Mouse (Mus musculus): Measurements from ENCODE around the gene Mybph. TPM values are rescaled to one million over a fixed set of nuclear protein-coding genes. Genes with fewer than 3 reads are reported as not detected.

Gene Mybph
- polyA plus RNA-seq, 1 experiment from 2014 or later, result 0.28 TPM

DNA sequence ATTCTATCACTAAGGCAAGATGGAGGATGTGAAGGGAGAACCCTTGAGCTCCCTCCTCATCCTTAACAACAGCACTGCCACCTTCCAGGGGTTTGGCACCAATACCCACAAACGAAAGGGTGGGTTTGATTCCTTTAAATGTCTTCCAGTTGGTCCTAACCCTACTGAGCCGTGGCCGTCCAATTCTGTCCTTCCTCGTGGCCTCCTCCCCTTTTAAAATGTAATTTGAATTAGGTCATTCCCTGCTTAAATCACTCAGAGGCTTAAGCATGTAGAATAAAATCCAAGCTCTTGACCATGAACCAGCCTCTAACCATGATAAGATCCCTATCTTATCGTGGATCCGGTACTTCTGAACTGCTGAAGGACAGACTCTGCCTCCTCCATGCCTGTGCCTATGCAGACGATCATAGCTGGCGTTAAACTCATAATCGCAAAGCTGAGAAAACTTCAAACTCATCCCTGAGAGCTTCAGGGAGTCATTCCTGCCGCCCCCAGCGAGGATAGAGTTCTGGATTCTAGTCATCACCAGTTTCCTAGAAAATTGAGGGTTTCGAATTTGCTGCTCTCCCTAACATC, 31.5 kb downstream of the Mybph start:
- Histone ChIP-seq H3K4me1 (replicated peaks) (peaks cover 41% of the 10 kb centered on the region), H3K27ac (no peak overlapping the region)
- ATAC-seq (replicated peaks; ENCODE audit: insufficient number of reproducible peaks, insufficient read depth, low FRiP score, low read depth), result no peak

DNA sequence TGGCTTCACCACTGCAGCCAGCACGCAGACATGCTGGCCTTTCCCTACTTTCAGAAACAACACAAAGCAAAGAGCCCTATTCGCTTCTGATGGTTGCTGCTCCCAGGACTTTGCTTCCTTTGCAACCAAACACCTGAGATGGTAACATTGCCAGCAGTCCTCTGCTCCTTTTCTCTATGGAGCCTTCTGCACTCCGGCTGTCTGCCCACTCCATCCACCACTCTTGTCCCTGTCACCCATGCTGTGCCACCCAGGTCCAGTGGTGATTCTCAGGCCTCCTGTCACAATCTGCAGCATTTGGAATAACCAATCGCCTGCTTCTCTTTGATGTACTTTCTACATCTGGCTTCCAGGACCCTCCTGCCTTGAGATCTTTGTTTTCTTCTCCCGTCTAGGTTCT, 32.1 kb downstream of the Mybph start:
- H3K36me3 ChIP-seq, result no peaks in the 10 kb centered on the region
- H3K4me1 ChIP-seq (replicated peaks), result peaks cover 47% of the 10 kb centered on the region
- no peak overlapping the region for H3K4me2 ChIP-seq
- WGBS, result 93% methylated on average over 5 of the region's 5 CpGs
- H3K27me3 ChIP-seq, result 0 out of 2 replicates have a peak, but pooled peaks cover 5% of the 10 kb centered on the region
- ATAC-seq (replicated peaks; ENCODE audit: insufficient number of reproducible peaks, insufficient read depth, low FRiP score, low read depth), result no peak
- no peak overlapping the region for H3K27ac ChIP-seq
- no peak overlapping the region for H3K4me3 ChIP-seq
- H3K9me3 ChIP-seq (replicated peaks), result no peaks in the 10 kb centered on the region
- H3K9ac ChIP-seq, result no peak overlapping the region

More for the DNA sequence above, 31.5 kb downstream of the Mybph start:
- Histone ChIP-seq H3K36me3 (no peaks in the 10 kb centered on the region), H3K4me3 (no peak overlapping the region), H3K4me2 (no peak overlapping the region), H3K9ac (no peak overlapping the region), H3K27me3 (0 out of 2 replicates have a peak, but pooled peaks cover 5% of the 10 kb centered on the region), H3K9me3 (replicated peaks) (no peaks in the 10 kb centered on the region)
- 81% methylated on average over 12 of the region's 12 CpGs for WGBS

DNA sequence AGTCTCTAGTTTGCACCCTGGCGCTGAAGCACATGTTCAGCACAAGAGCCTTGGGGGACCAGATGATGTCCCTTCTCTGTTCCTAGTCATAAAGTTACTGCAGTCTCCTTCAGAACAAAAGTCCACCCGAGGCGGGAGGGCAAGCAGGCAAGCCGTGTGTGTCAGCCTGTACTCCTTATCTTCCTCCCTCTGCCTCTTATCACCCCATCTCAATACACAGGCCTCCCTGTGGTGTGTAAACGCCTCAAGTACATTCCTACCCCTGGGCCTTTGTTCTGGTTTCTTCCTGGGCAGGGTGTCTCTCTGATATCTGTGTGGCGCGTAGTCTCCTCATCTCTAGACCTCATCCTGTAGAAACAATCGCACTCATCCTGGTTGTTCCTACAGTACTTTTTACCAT, 33.5 kb downstream of the Mybph start:
- ATAC-seq (replicated peaks; ENCODE audit: insufficient number of reproducible peaks, insufficient read depth, low FRiP score, low read depth), result no peak
- 0 out of 2 replicates have a peak, but pooled peaks cover 5% of the 10 kb centered on the region for H3K27me3 ChIP-seq
- no peak overlapping the region for H3K4me2 ChIP-seq
- H3K4me3 ChIP-seq, result no peak overlapping the region
- H3K27ac ChIP-seq, result no peak overlapping the region
- H3K9me3 ChIP-seq (replicated peaks), result no peaks in the 10 kb centered on the region
- H3K4me1 ChIP-seq (replicated peaks), result peaks cover 54% of the 10 kb centered on the region
- H3K9ac ChIP-seq, result no peak overlapping the region
- WGBS, result 58% methylated on average over 8 of the region's 8 CpGs
- H3K36me3 ChIP-seq, result no peaks in the 10 kb centered on the region

DNA sequence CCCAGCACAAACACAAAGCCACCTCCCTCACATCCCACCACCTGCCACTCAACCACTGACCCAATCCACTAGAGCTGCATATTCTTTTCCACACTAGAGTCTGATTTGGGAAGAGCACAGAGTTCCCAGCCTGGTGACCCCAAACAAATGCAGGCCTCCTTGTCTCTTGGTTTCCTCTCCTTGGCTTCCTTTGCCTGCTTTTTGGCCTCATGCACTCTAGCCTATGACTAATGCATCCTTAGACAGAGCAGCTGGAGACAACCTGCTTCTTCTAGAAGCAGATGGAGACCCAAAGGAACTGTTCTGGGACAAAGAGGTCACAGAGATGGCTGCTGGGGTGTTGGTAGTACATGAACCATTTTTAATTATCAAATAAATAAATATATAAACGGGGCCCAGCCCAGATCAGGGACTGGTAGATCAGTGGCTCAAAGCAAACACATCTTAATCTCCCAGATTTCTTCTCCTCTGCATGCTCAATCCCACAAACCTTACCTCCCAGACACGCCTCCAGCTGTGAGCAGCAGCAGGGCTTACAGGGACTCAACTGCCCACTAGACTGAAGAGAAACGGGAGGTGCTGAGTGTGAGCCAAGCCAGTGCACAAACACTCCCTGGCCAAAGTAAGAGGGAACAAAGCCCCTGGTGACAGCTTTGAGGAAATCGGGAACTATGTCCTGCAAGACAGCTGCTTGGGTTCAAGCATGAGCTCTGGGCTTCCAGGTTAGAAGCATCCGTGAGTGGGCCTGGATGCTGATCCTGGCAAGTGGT, 36.7 kb downstream of the Mybph start:
- no peaks in the 10 kb centered on the region for H3K36me3 ChIP-seq
- H3K27me3 ChIP-seq, result peaks cover 16% of the 10 kb centered on the region
- peaks cover 62% of the 10 kb centered on the region for H3K4me1 ChIP-seq (replicated peaks)
- H3K4me3 ChIP-seq, result no peak overlapping the region
- no peak overlapping the region for H3K9ac ChIP-seq
- H3K9me3 ChIP-seq (replicated peaks), result no peaks in the 10 kb centered on the region
- 58% methylated on average over 5 of the region's 5 CpGs for WGBS
- H3K27ac ChIP-seq, result no peak overlapping the region
- no peak for ATAC-seq (replicated peaks; ENCODE audit: insufficient number of reproducible peaks, insufficient read depth, low FRiP score, low read depth)
- H3K4me2 ChIP-seq, result no peak overlapping the region

DNA sequence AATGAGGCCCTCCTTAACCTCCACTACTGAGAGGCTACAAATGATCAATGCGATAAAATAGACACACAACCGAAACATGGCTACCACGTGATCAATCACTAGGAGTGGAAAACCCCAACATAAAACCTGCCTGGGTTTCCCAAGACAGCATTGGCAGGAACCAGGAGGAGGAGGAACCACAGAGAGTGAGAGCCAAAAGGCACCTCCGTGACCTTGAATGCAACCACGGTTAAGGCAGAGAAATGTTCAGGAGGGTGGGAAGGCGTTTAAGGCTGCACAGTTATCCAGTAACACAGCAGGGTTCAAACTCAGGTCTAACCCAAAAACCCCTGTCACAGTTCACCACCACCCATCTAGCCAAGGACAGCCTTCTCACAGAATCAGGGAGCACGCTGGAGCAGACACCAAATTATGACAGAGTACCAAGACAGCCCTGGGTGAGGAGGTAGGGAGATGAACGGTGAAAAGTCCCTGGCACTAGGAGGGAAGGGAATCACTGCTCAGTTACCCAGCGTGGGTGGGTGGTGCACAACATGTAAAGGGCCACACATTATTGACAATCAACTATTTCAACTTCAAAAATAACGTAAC, 37.5 kb downstream of the Mybph start:
- peak overlapping the region; percentile 48 for H3K27ac ChIP-seq
- no peak overlapping the region for H3K4me3 ChIP-seq
- H3K36me3 ChIP-seq, result no peaks in the 10 kb centered on the region
- H3K4me1 ChIP-seq (replicated peaks), result peaks cover 70% of the 10 kb centered on the region
- no peaks in the 10 kb centered on the region for H3K9me3 ChIP-seq (replicated peaks)
- no peak overlapping the region for H3K9ac ChIP-seq
- ATAC-seq (replicated peaks; ENCODE audit: insufficient number of reproducible peaks, insufficient read depth, low FRiP score, low read depth), result no peak
- WGBS, result 77% methylated on average over 10 of the region's 10 CpGs
- H3K27me3 ChIP-seq, result peaks cover 24% of the 10 kb centered on the region
- H3K4me2 ChIP-seq, result peak overlapping the region; percentile 17; the same call in 1 of the 2 replicates

DNA sequence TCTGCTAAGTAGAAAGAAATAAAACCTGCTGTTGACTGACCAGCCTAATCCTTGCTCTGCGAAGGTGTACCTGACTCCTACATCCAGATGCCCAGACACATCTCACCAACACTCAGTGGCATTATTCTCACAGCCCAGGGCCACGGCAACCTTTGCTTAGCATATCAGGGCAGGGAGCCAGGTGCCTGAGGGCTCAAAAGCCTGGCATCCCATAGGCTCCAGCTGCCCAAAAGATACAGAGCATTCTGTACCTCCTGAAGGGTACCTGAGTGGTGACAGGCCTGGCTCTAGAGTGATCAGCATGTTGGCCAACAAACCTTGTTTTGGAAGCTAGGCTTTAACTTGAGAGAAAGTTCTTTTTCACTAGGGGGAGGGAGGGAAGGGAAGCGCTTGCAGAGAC, 38.0 kb downstream of the Mybph start:
- Histone ChIP-seq H3K9ac (no peak overlapping the region), H3K9me3 (replicated peaks) (no peaks in the 10 kb centered on the region), H3K27ac (peak overlapping the region; percentile 48), H3K4me3 (no peak overlapping the region), H3K4me1 (replicated peaks) (peaks cover 74% of the 10 kb centered on the region), H3K4me2 (peak overlapping the region; percentile 17; the same call in 1 of the 2 replicates), H3K27me3 (peaks cover 28% of the 10 kb centered on the region), H3K36me3 (no peaks in the 10 kb centered on the region)
- 66% methylated on average over 3 of the region's 3 CpGs for WGBS
- ATAC-seq (replicated peaks; ENCODE audit: insufficient number of reproducible peaks, insufficient read depth, low FRiP score, low read depth), result no peak

DNA sequence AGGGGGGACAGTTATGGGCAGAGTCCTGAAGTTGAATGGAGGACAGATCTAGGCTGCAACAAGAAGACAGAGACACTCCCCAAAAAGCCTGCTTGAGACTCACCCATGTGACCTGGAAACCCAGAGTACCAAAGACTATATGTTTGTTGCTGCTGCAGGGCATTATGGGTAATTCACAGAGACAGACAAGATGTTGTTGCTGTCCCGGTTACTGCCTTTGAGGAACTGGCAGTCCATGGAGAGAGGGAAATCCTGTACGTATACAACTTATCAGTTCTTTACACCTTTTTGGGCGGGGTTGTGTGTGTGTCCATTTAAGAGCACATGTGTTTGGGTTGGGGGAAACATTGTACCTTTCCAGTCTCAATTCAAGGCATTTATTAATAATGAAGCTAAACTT, 38.4 kb downstream of the Mybph start:
- H3K9me3 ChIP-seq (replicated peaks), result no peaks in the 10 kb centered on the region
- H3K27ac ChIP-seq, result peak overlapping the region; percentile 48
- no peak overlapping the region for H3K4me3 ChIP-seq
- ATAC-seq (replicated peaks; ENCODE audit: insufficient number of reproducible peaks, insufficient read depth, low FRiP score, low read depth), result no peak
- no peak overlapping the region for H3K9ac ChIP-seq
- H3K36me3 ChIP-seq, result no peaks in the 10 kb centered on the region
- no peak overlapping the region for H3K4me2 ChIP-seq
- 74% methylated on average over 3 of the region's 3 CpGs for WGBS
- H3K27me3 ChIP-seq, result peaks cover 33% of the 10 kb centered on the region
- peaks cover 70% of the 10 kb centered on the region for H3K4me1 ChIP-seq (replicated peaks)

DNA sequence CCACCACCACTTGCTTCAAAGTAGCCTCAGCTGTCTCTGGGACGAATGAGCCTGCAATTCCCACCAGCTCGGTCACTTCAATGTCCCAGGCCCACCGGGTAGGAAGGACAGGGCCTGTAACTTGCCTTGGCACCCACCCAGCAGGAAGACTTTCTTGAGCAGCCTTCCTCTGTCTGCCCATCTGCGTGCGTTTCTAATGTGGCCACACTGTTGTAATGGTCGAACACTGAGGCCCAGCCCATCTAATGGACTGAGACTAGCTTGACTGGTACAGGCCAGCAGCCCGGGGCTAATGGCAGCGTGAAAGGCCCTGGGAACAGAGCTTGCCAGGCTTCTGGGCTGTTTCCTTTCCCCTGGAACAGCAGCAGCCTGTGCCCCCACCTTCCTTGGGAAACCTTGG, 39.1 kb downstream of the Mybph start:
- peak overlapping the region; percentile 92 for H3K27ac ChIP-seq
- peak overlapping the region; percentile 54 for H3K4me3 ChIP-seq
- peaks cover 67% of the 10 kb centered on the region for H3K4me1 ChIP-seq (replicated peaks)
- H3K9ac ChIP-seq, result peak overlapping the region; percentile 53
- H3K36me3 ChIP-seq, result no peaks in the 10 kb centered on the region
- H3K4me2 ChIP-seq, result peak overlapping the region; percentile 95
- H3K9me3 ChIP-seq (replicated peaks), result no peaks in the 10 kb centered on the region
- ATAC-seq (replicated peaks; ENCODE audit: insufficient number of reproducible peaks, insufficient read depth, low FRiP score, low read depth), result no peak
- H3K27me3 ChIP-seq, result peaks cover 36% of the 10 kb centered on the region
- WGBS, result 63% methylated on average over 8 of the region's 8 CpGs

DNA sequence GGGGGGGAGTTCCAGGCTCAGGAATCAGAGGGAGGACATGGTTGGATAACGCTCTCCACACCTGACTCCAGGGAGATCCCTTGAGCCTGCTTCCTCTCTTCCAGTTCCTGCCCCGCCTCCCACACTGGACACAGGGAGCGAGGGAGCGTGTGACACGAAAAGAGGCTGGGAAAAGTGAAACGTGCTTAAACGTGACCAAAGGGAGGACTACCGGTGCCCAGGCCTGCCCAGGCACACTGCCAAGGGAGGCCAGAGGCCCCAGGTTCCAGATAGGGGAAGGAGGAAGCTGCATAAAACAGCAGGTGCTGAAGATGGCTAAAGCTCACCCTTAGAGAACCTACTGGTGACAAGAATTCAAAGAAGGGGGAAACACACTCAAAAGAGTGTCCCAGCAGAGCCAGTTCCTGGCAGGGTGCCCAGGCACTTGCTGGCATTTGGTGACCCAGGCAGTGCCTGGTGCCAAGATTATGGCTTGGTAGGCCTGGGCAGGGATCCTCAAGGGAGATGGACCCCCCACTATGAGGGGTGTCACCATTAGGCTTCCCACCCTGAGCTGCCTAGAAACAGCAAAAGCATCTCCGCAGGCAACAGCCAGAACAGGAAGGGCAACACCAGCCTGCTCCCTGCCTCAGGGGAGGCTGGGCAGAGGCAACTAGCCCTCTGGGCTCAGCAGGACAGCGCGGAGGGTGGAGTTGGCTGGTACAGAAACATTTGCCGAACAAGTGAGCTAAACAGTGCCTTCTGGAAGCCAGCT, 39.7 kb downstream of the Mybph start:
- Histone ChIP-seq H3K4me3 (peak overlapping the region; percentile 54), H3K27me3 (peaks cover 36% of the 10 kb centered on the region), H3K4me1 (replicated peaks) (peaks cover 68% of the 10 kb centered on the region), H3K9me3 (replicated peaks) (no peaks in the 10 kb centered on the region), H3K4me2 (peak overlapping the region; percentile 95), H3K9ac (peak overlapping the region; percentile 53), H3K36me3 (no peaks in the 10 kb centered on the region), H3K27ac (peak overlapping the region; percentile 92)
- peak; percentile 59 for ATAC-seq (replicated peaks; ENCODE audit: insufficient number of reproducible peaks, insufficient read depth, low FRiP score, low read depth)
- WGBS, result 29% methylated on average over 12 of the region's 12 CpGs

DNA sequence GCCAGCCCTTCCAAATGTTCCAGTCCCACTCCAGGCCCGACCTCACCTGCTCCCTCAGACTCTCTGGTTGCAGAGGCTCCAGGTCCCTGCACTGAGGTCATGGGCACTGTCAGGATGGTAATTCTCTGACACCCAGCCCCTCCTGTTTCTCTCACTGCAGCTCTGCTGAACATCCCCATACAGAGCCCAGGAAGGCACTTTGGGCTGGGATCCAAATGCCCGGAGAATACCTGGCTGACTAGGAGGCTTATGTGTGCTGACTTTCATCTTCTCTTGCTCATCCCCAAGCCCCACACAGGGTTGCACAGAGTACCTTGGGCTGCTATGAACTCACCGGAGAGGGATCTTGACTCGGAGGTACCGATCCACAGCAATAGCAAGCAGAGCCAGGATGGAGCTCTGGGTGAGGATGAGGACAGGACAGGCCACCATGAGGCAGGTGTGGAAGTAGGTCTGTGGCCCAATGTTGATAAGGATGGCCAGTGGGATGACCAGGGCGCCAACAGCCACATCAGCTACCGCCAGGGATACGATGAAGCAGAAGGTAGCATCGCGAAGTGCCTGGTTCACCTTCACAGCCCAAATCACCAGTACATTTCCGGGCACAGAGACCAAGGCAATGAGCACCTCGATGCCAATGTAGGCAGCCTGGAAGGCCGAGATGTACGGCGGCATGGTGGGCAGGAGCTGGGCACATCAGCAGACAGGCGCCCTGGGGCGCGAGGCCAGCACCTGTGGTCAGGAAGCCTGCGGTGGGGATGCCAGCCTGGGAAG, 40.6 kb downstream of the Mybph start:
- peak overlapping the region; percentile 54 for H3K4me3 ChIP-seq
- H3K4me1 ChIP-seq (replicated peaks), result peaks cover 70% of the 10 kb centered on the region
- H3K36me3 ChIP-seq, result no peaks in the 10 kb centered on the region
- peak overlapping the region; percentile 92 for H3K27ac ChIP-seq
- H3K9me3 ChIP-seq (replicated peaks), result no peaks in the 10 kb centered on the region
- H3K27me3 ChIP-seq, result peaks cover 36% of the 10 kb centered on the region
- H3K9ac ChIP-seq, result peak overlapping the region; percentile 53
- WGBS, result 42% methylated on average over 19 of the region's 19 CpGs
- no peak for ATAC-seq (replicated peaks; ENCODE audit: insufficient number of reproducible peaks, insufficient read depth, low FRiP score, low read depth)
- H3K4me2 ChIP-seq, result peak overlapping the region; percentile 95

All from heart, embryonic 15.5 days (tissue).